Mouse (Mus musculus): ENCODE results near the gene Arcn1.
A peak's percentile ranks its signal among the peaks of the same experiment; 100 is the strongest.

The Arcn1 gene

GRCm38 (mm10) chr9:44746666-44747065 is 21.0 kb downstream of the Arcn1 start:
- DNase-seq (ENCODE audit: inconsistent age in 2 of 2, low spot score in 1 of 2) = no peak

GRCm38 (mm10) chr9:44745371-44745770 is 22.3 kb downstream of the Arcn1 start:
- DNase-seq (ENCODE audit: inconsistent age in 2 of 2, low spot score in 1 of 2) = no peak

GRCm38 (mm10) chr9:44740663-44741192 is 26.9 kb downstream of the Arcn1 start:
- no peak for DNase-seq (ENCODE audit: inconsistent age in 2 of 2, low spot score in 1 of 2)

GRCm38 (mm10) chr9:44737240-44737949 is 30.2 kb downstream of the Arcn1 start:
- DNase-seq (ENCODE audit: inconsistent age in 2 of 2, low spot score in 1 of 2) = peak in 1 of 2 experiments; percentile 59

- no peak for DNase-seq (ENCODE audit: inconsistent age in 2 of 2, low spot score in 1 of 2)
Observed at GRCm38 (mm10) chr9:44736301-44736700, 31.3 kb downstream of the Arcn1 start.

- no peak for DNase-seq (ENCODE audit: inconsistent age in 2 of 2, low spot score in 1 of 2)
Observed at GRCm38 (mm10) chr9:44735886-44736285, 31.8 kb downstream of the Arcn1 start.

- DNase-seq (ENCODE audit: inconsistent age in 2 of 2, low spot score in 1 of 2) = peak; percentile 80 to 92
Observed at GRCm38 (mm10) chr9:44734524-44735494, 32.8 kb downstream of the Arcn1 start, which contains the start of gene Phldb1. Gene Phldb1, minus strand, starts transcription at chr9:44735198.

GRCm38 (mm10) chr9:44733671-44734523 is 33.7 kb downstream of the Arcn1 start:
- DNase-seq (ENCODE audit: inconsistent age in 2 of 2, low spot score in 1 of 2) = peak; percentile 85 to 91

- DNase-seq (ENCODE audit: inconsistent age in 2 of 2, low spot score in 1 of 2) = peak in 1 of 2 experiments; percentile 78
Observed at GRCm38 (mm10) chr9:44732921-44733530, 34.6 kb downstream of the Arcn1 start.

- DNase-seq (ENCODE audit: inconsistent age in 2 of 2, low spot score in 1 of 2) = no peak
Observed at GRCm38 (mm10) chr9:44732130-44732549, 35.5 kb downstream of the Arcn1 start.

- DNase-seq (ENCODE audit: inconsistent age in 2 of 2, low spot score in 1 of 2) = no peak
Observed at GRCm38 (mm10) chr9:44727441-44727840, 40.2 kb downstream of the Arcn1 start.

- DNase-seq (ENCODE audit: inconsistent age in 2 of 2, low spot score in 1 of 2) = no peak
Observed at GRCm38 (mm10) chr9:44726431-44727146, 41.1 kb downstream of the Arcn1 start.

- no peak for DNase-seq (ENCODE audit: inconsistent age in 2 of 2, low spot score in 1 of 2)
Observed at GRCm38 (mm10) chr9:44724665-44725064, 43.0 kb downstream of the Arcn1 start.

- DNase-seq (ENCODE audit: inconsistent age in 2 of 2, low spot score in 1 of 2) = peak in 1 of 2 experiments; percentile 73
Observed at GRCm38 (mm10) chr9:44724223-44724622, 43.4 kb downstream of the Arcn1 start.

GRCm38 (mm10) chr9:44723521-44724041 is 44.1 kb downstream of the Arcn1 start:
- DNase-seq (ENCODE audit: inconsistent age in 2 of 2, low spot score in 1 of 2) = peak in 1 of 2 experiments; percentile 52

GRCm38 (mm10) chr9:44723008-44723407 is 44.6 kb downstream of the Arcn1 start:
- peak in 1 of 2 experiments; percentile 66 for DNase-seq (ENCODE audit: inconsistent age in 2 of 2, low spot score in 1 of 2)

GRCm38 (mm10) chr9:44722575-44722974 is 45.1 kb downstream of the Arcn1 start:
- DNase-seq (ENCODE audit: inconsistent age in 2 of 2, low spot score in 1 of 2) = peak in 1 of 2 experiments; percentile 54

- no peak for DNase-seq (ENCODE audit: inconsistent age in 2 of 2, low spot score in 1 of 2)
Observed at GRCm38 (mm10) chr9:44721877-44722186, 45.8 kb downstream of the Arcn1 start.

GRCm38 (mm10) chr9:44721154-44721876 is 46.3 kb downstream of the Arcn1 start:
- peak; percentile 91 to 94 for DNase-seq (ENCODE audit: inconsistent age in 2 of 2, low spot score in 1 of 2)
